Mouse (Mus musculus) 3T3-L1 (cell line): ENCODE results near the gene Dnajb6.
A peak's percentile ranks its signal among the peaks of the same experiment; 100 is the strongest.

ENCODE experiments used
- DNase-seq: peaks from one replicate; pipeline ENCODE4 v3.0.0-alpha.2; 2015; ENCODE audit warnings: low read depth, low spot score

Gene Dnajb6

GRCm38 (mm10) chr5:29848091-29848490 lies 112.6 kb downstream of the Dnajb6 start:
- peak; percentile 60 for DNase-seq

DNA sequence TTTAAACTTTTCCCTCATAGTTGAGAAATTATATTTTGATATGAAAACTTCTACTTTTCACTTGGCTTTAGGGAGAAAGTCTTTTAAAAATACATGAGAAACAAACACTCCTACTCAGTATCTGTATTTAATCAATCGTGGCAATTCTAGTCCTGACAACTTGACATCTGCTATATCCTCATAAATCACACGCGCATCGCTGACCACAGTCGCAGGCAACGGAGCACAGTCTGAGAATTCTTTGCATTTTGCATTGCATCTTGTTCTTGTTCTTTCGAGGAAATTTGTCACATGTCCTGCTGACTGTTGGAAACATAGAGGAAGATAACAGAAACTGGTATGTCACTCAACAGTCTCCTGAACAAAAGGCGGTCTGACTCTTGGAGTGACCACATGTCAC lies 116.9 kb downstream of the Dnajb6 start:
- no peak for DNase-seq

GRCm38 (mm10) chr5:29853035-29853434 lies 117.5 kb downstream of the Dnajb6 start:
- DNase-seq = no peak

DNA sequence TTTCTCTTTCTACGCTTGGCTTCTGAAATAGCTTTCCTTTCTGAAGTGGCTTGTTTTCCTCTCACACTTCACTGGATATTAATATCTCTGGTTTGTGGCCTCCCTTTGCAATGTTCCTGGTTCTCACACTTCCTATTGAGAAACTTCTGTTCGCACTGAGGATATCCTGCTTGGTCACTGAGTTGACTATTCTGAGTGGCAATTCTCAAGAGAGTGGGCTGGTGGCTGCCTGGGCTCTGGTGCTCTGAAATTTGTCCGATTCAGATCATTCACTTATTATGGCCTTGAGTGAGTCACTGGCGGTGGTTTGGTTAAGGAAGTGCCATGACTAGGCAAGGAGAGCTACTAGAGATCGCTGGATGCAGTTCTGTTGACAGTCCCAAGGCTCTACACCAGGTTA lies 118.9 kb downstream of the Dnajb6 start:
- peak; percentile 23 for DNase-seq

DNA sequence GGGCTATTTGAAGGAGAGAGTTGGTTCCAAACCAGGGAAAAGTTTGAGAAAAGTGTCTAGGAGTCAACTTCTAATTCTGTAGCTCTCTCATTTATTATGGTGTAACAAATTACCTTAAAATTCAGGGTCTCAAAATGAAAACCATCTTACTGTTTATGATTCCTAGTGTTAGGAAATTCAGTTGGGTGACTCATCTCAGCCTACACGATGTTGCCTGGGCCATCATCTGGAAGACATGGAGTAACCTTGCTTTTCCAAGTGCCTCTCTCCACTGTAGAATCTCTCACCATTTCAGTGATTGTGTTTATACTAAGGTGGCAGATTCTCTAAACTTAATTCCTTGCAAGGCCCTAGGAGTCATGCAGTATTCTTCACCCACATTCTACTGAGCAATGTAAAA lies 119.5 kb downstream of the Dnajb6 start:
- peak; percentile 50 for DNase-seq

- peak; percentile 84 for DNase-seq
These were observed 126.0 kb downstream of the Dnajb6 start for GRCm38 (mm10) chr5:29861522-29861921.

GRCm38 (mm10) chr5:29862388-29862787 lies 126.9 kb downstream of the Dnajb6 start:
- DNase-seq = no peak

DNA sequence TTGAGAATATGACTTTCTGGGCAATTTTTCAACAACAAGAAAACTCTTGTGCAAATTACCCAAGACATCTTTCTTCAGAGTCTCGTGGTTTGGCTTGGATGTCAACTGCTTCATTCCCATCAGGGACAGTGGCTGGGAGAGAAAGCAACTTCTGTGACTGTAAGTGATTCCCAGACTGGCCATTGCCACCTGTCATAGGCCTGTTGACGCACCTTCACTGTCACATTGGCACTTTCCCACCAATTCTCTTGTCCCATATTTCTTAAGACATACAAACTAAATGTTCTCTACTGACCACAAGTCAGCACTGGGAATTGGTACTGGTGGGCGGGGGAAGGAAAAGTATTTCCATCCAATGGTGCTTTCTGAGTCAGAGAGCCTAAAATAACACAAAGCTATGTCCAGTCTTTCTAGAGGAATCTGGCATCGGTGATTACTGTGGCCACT lies 128.8 kb downstream of the Dnajb6 start:
- DNase-seq = peak; percentile 96

DNA sequence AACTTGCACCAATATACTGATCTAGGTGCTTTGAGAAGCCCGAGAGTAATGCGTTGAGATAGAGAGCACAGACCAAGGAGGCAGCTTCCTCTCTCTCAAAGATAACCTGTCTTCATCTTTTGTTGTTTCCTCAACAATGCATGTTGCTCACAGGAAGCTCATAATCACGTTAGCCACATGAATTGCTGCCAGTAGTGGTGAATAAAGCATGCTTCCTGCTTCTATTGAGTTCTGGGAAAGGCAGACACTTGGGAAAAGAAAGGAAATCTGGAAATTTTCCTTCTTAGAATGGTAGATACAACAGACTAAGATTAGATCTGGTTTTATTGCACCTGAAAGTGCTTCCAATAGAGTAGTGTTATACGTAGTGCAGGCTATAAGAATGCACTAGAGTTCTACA lies 129.5 kb downstream of the Dnajb6 start:
- peak; percentile 48 for DNase-seq
